Mouse (Mus musculus) CH12.LX (cell line): ENCODE data around the gene Smpd3.

ENCODE experiments used
- CTCF ChIP-seq, 2 experiments: IDR thresholded peaks in 1 of 2; conservative IDR thresholded peaks in 1 of 2; 2 replicates each; pipeline ENCODE4 v1.5.1; 2011 to 2012; ENCODE audit warnings: low read depth in 2 of 2, low read length in 2 of 2, improper control_type of control experiment in 1 of 2, inconsistent platforms in 1 of 2, mild to moderate bottlenecking in 1 of 2, moderate library complexity in 1 of 2
- EP300 ChIP-seq: IDR thresholded peaks from 2 replicates; pipeline ENCODE4 v1.6.1; 2011; ENCODE audit warnings: low read length, improper control_type of control experiment
- KAT2A ChIP-seq: IDR thresholded peaks from 2 replicates; pipeline ENCODE4 v1.6.1; 2012; ENCODE audit warnings: low read length, improper control_type of control experiment, inconsistent platforms; ENCODE audit not compliant: insufficient replicate concordance
- MAFK ChIP-seq: IDR thresholded peaks from 2 replicates; pipeline ENCODE4 v1.6.1; 2011; ENCODE audit warnings: low read length, improper control_type of control experiment; ENCODE audit not compliant: insufficient replicate concordance
- RCOR1 ChIP-seq: conservative IDR thresholded peaks from 2 replicates; pipeline ENCODE4 v1.6.1; 2012; ENCODE audit warnings: low read depth, mild to moderate bottlenecking, inconsistent platforms, low read length, improper control_type of control experiment
- UBTF ChIP-seq: IDR thresholded peaks from 2 replicates; pipeline ENCODE4 v1.6.1; 2012; ENCODE audit warnings: low read depth, mild to moderate bottlenecking, inconsistent platforms, low read length, improper control_type of control experiment, moderate library complexity
- ZNF384 ChIP-seq: IDR thresholded peaks from 2 replicates; pipeline ENCODE4 v1.6.1; 2012; ENCODE audit warnings: low read depth, low read length, improper control_type of control experiment, inconsistent platforms

DNA sequence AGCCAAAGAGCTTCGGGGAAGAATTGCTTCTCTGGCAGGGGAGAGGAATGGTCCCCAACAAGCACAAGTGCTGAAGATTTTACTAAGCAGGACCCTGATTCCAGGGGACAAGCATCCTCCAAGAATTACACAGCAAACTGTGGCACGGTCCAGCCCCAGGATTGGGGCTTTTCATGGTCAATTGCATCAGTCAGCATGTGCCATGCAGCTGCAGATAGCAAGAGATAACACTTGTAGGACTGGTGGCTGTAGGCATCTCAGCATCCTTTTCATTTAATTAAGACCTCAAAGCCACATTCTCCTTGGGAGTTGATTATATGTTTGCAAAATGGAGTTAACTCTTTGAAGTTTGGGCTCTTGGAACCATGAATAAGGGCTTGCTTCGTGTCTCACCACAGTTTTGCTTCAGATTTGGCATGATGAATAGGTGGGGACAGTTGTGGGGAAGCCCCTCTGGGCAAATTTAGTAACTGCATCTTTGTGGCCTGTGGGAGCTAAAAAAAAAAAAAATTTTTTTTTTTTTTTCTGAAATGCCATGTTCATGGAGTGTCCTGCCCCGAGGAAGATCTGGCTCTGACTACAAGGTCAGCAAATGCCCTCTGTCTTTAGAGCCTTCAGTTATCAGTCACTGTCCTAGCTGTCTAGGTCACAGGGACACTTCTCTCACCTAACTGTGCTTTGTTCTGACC lies 22.0 kb upstream of the Smpd3 start:
- TF ChIP-seq CTCF (conservative IDR thresholded peaks at IDR 0.05 in 1 of 2, IDR thresholded peaks at IDR 0.05 in 1 of 2; ENCODE audit: low read depth in 2 of 2, low read length in 2 of 2) (no peak), EP300 (no peak), RCOR1 (no peak), ZNF384 (peak; percentile 94), UBTF (no peak), KAT2A (no peak), MAFK (no peak)
